Mouse (Mus musculus): ENCODE data around the gene Tmem262. TPM values are rescaled to one million over a fixed set of nuclear protein-coding genes. Genes with fewer than 3 reads are reported as not detected.

The Tmem262 gene
- total and polyA plus RNA-seq, 3 experiments: 0.18 TPM; not detected in 2

GRCm38 (mm10) chr19:6058966-6059365, 20.9 kb upstream of the Tmem262 start:
- H3K9me3 ChIP-seq (replicated peaks; ENCODE audit: insufficient read depth, low read length): no peaks in the 10 kb centered on the region
- H3K27me3 ChIP-seq (ENCODE audit: control insufficient read depth in 1 of 2, insufficient read depth in 2 of 2, low read length in 2 of 2): no peaks in the 10 kb centered on the region
- peaks cover 4 to 23% of the 10 kb centered on the region in 2 experiments; a peak in 3 of 4 replicates for H3K36me3 ChIP-seq (ENCODE audit: control insufficient read depth in 1 of 2, insufficient read depth in 2 of 2, low read length in 2 of 2)
- H3K79me2 ChIP-seq (ENCODE audit: control insufficient read depth, insufficient read depth, low read length, poor library complexity): peaks cover 49% of the 10 kb centered on the region
- H3K4me3 ChIP-seq (ENCODE audit: control insufficient read depth in 1 of 2, insufficient read depth in 1 of 2, low read depth in 2 of 2, low read length in 2 of 2): peak overlapping the region; percentile 81 to 85
- H3K9ac ChIP-seq (ENCODE audit: control insufficient read depth, low read depth, low read length, poor library complexity, severe bottlenecking): peak overlapping the region; percentile 95
- no peak for TF ChIP-seq ETS1 (IDR thresholded peaks at IDR 0.05; ENCODE audit: low read depth, low read length)
- TF ChIP-seq BHLHE40 (IDR thresholded peaks at IDR 0.05; ENCODE audit: borderline replicate concordance, low read depth, low read length): no peak
- TF ChIP-seq POLR2AphosphoS5 (IDR thresholded peaks at IDR 0.05; ENCODE audit: borderline replicate concordance, low read depth, low read length): no peak
- TF ChIP-seq KAT2A (conservative IDR thresholded peaks at IDR 0.05; ENCODE audit: low read depth, low read length): no peak
- no peak for TF ChIP-seq UBTF (IDR thresholded peaks at IDR 0.05; ENCODE audit: borderline replicate concordance, insufficient read depth, low read depth, low read length)
- TF ChIP-seq RCOR1 (IDR thresholded peaks at IDR 0.05; ENCODE audit: low read depth, low read length): no peak
- TF ChIP-seq USF2 (IDR thresholded peaks at IDR 0.05; ENCODE audit: borderline replicate concordance in 1 of 2, insufficient read depth in 1 of 2, low read depth in 1 of 2, low read length in 2 of 2): no peak
- no peak for TF ChIP-seq MEF2A (IDR thresholded peaks at IDR 0.05; ENCODE audit: extremely low read depth, insufficient replicate concordance, low read depth, low read length, poor library complexity, severe bottlenecking)
- peaks cover 0 to 16% of the 10 kb centered on the region in 2 experiments; a peak in 1 of 4 replicates for H3K4me1 ChIP-seq (ENCODE audit: control insufficient read depth in 1 of 2, insufficient read depth in 2 of 2, low read length in 2 of 2)
- H3K27ac ChIP-seq (ENCODE audit: control insufficient read depth, low read depth, low read length): peak overlapping the region; percentile 67
- peak; percentile 32 for DNase-seq (ENCODE audit: low read depth, low spot score)

DNA sequence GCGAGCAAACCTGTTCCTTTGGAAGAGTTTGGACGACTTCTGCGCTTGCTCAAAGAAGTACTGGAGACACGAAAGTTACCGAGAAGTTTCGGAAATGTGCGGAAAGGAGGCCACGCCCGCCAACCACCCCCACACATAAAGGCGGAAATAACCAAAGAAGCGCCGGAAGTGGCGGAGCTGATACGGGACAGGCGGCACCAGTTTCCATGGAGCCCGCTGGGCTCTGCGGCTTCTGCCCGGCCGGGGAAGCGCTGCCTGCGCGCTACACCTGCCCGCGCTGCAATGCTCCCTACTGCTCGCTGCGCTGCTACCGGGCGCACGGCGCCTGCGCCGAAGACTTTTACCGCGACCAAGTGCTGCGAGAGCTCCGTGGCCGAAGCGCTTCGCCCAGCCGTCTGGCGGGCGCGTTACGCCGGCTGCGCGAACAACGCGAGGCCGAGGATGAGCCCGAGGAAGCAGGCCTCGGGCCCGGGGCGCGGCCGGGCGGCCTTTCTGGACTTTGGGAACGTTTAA, 18.8 kb upstream of the Tmem262 start, which contains the start of gene Znhit2:
Gene Znhit2 (plus strand): TSS at position 172 of the 513 bp plus-strand sequence.
- Histone ChIP-seq H3K9ac (ENCODE audit: control insufficient read depth, low read depth, low read length, poor library complexity, severe bottlenecking) (peak within 1 kb of the TSS; percentile 93), H3K79me2 (ENCODE audit: control insufficient read depth, insufficient read depth, low read length, poor library complexity) (peaks cover 45% of the 10 kb centered on the region), H3K4me3 (ENCODE audit: control insufficient read depth in 1 of 2, insufficient read depth in 1 of 2, low read depth in 2 of 2, low read length in 2 of 2) (peak within 1 kb of the TSS; percentile 73 to 83), H3K27me3 (ENCODE audit: control insufficient read depth in 1 of 2, insufficient read depth in 2 of 2, low read length in 2 of 2) (no peaks in the 10 kb centered on the region), H3K36me3 (ENCODE audit: control insufficient read depth in 1 of 2, insufficient read depth in 2 of 2, low read length in 2 of 2) (peaks cover 3 to 20% of the 10 kb centered on the region in 2 experiments; a peak in 3 of 4 replicates), H3K27ac (ENCODE audit: control insufficient read depth, low read depth, low read length) (peak within 1 kb of the TSS; percentile 89), H3K4me1 (ENCODE audit: control insufficient read depth in 1 of 2, insufficient read depth in 2 of 2, low read length in 2 of 2) (peaks cover 0 to 16% of the 10 kb centered on the region in 2 experiments; a peak in 1 of 4 replicates), H3K9me3 (replicated peaks; ENCODE audit: insufficient read depth, low read length) (no peaks in the 10 kb centered on the region)
- DNase-seq (ENCODE audit: low read depth, low spot score): peak; percentile 97
- no peak for TF ChIP-seq MEF2A (IDR thresholded peaks at IDR 0.05; ENCODE audit: extremely low read depth, insufficient replicate concordance, low read depth, low read length, poor library complexity, severe bottlenecking)
- TF ChIP-seq GATA1 (IDR thresholded peaks at IDR 0.05; ENCODE audit: low read depth, low read length): peak; percentile 85
- no peak; the same call in 1 of the 2 replicates for TF ChIP-seq CHD1 (IDR thresholded peaks at IDR 0.05; ENCODE audit: low read depth, low read length)
- no peak for TF ChIP-seq MAX (IDR thresholded peaks at IDR 0.05; ENCODE audit: low read length)
- TF ChIP-seq MAZ (IDR thresholded peaks at IDR 0.05; ENCODE audit: low read depth, low read length): 0 out of 2 replicates have a peak, but pooled peaks have one; percentile 40
- TF ChIP-seq POLR2AphosphoS2 (IDR thresholded peaks at IDR 0.05; ENCODE audit: low read length): no peak; the same call in 1 of the 2 replicates
- no peak for TF ChIP-seq MAFK (IDR thresholded peaks at IDR 0.05; ENCODE audit: borderline replicate concordance, low read depth, low read length)
- TF ChIP-seq TAL1 (IDR thresholded peaks at IDR 0.05; ENCODE audit: low read length): no peak
- TF ChIP-seq EP300 (IDR thresholded peaks at IDR 0.05; ENCODE audit: low read depth in 1 of 2, low read length in 2 of 2): peak in 1 of 2 experiments; percentile 21; a peak in 1 of 4 replicates
- TF ChIP-seq MXI1 (IDR thresholded peaks at IDR 0.05; ENCODE audit: low read depth, low read length): peak; percentile 84
- 0 out of 2 replicates have a peak, but pooled peaks have one; percentile 16 for TF ChIP-seq E2F4 (IDR thresholded peaks at IDR 0.05; ENCODE audit: borderline replicate concordance, low read depth, low read length)
- no peak for TF ChIP-seq SMC3 (IDR thresholded peaks at IDR 0.05; ENCODE audit: low read depth, low read length)
- TF ChIP-seq USF1 (IDR thresholded peaks at IDR 0.05; ENCODE audit: low read depth, low read length): no peak
- peak; percentile 16; the same call in 1 of the 2 replicates for TF ChIP-seq ZMIZ1 (IDR thresholded peaks at IDR 0.05; ENCODE audit: low read depth, low read length)
- TF ChIP-seq UBTF (IDR thresholded peaks at IDR 0.05; ENCODE audit: borderline replicate concordance, insufficient read depth, low read depth, low read length): peak; percentile 100
- TF ChIP-seq RAD21 (IDR thresholded peaks at IDR 0.05; ENCODE audit: low read depth, low read length): no peak
- TF ChIP-seq ZKSCAN1 (IDR thresholded peaks at IDR 0.05; ENCODE audit: low read depth, low read length): no peak
- peak; percentile 83 for TF ChIP-seq NELFE (IDR thresholded peaks at IDR 0.05; ENCODE audit: low read depth, low read length)
- peak; percentile 70 for TF ChIP-seq NRF1 (IDR thresholded peaks at IDR 0.05; ENCODE audit: insufficient read depth, low read depth, low read length, poor library complexity, severe bottlenecking)
- peak; percentile 87 for TF ChIP-seq TBP (IDR thresholded peaks at IDR 0.05; ENCODE audit: low read depth, low read length)
- 0 out of 2 replicates have a peak, but pooled peaks have one; percentile 36 for TF ChIP-seq ETS1 (IDR thresholded peaks at IDR 0.05; ENCODE audit: low read depth, low read length)
- no peak for TF ChIP-seq ZNF384 (IDR thresholded peaks at IDR 0.05; ENCODE audit: low read depth, low read length)
- TF ChIP-seq GABPA (IDR thresholded peaks at IDR 0.05; ENCODE audit: low read depth, low read length): no peak
- TF ChIP-seq MYB (IDR thresholded peaks at IDR 0.05; ENCODE audit: low read depth, low read length): no peak

All from MEL (cell line).